Mouse (Mus musculus): ENCODE data around the gene Vsx2. TPM values are rescaled to one million over a fixed set of nuclear protein-coding genes. Genes with fewer than 3 reads are reported as not detected.

Gene Vsx2
- total and polyA plus RNA-seq, 2 experiments from 2014 or later: not detected

DNA sequence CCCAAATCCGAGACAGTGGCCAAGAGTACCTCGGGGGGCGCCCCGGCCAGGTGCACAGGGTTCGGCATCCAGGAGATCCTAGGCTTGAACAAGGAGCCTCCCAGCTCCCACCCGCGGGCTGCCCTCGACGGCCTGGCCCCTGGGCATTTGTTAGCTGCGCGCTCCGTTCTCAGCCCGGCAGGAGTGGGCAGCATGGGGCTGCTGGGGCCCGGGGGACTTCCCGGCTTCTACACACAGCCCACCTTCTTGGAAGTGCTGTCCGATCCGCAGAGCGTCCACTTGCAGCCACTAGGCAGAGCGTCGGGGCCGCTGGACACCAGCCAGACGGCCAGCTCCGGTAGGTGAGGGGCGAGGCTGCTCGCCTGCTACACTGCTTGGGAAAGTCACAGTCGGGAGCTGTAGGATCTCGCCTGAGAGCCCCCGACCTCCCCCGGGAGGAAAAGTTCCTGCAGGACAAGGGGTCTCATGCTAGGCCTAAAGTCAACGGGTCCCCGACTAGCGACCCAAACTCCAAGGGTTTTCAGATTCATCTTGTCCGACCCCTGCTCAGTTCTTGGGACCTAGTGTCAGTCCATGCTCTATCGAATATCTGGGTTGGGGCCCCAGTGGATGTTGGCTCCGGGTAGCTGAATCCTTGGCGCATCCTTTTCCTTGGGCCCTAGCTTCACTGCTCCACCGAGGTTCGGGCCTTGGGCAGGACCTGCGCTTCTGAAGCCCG, 573 bp downstream of the Vsx2 start:
- Histone ChIP-seq H3K9me3 (replicated peaks; ENCODE audit: control insufficient read depth, low read length) (no peaks in the 10 kb centered on the region), H3K4me3 (ENCODE audit: low read depth, low read length) (peak overlapping the region; percentile 20), H3K36me3 (replicated peaks; ENCODE audit: control insufficient read depth, insufficient read depth, low read length) (no peaks in the 10 kb centered on the region), H3K27ac (ENCODE audit: low read depth) (no peak overlapping the region), H3K27me3 (ENCODE audit: control insufficient read depth, insufficient read depth, low read length) (peaks cover 82% of the 10 kb centered on the region), H3K9ac (replicated peaks; ENCODE audit: low read depth, low read length) (no peak overlapping the region), H3K4me2 (ENCODE audit: low read depth, low read length) (peak overlapping the region; percentile 30; the same call in 1 of the 2 replicates), H3K4me1 (ENCODE audit: control insufficient read depth, insufficient read depth) (no peaks in the 10 kb centered on the region)
- ATAC-seq (ENCODE audit: insufficient read depth, low read depth): no peak
- DNase-seq (ENCODE audit: low spot score): no peak
- 2% methylated on average over 36 of the region's 40 CpGs for WGBS
- TF ChIP-seq EP300 (IDR thresholded peaks at IDR 0.05; ENCODE audit: low read depth): no peak
- no peak for TF ChIP-seq CTCF (IDR thresholded peaks at IDR 0.05; ENCODE audit: low read depth)

DNA sequence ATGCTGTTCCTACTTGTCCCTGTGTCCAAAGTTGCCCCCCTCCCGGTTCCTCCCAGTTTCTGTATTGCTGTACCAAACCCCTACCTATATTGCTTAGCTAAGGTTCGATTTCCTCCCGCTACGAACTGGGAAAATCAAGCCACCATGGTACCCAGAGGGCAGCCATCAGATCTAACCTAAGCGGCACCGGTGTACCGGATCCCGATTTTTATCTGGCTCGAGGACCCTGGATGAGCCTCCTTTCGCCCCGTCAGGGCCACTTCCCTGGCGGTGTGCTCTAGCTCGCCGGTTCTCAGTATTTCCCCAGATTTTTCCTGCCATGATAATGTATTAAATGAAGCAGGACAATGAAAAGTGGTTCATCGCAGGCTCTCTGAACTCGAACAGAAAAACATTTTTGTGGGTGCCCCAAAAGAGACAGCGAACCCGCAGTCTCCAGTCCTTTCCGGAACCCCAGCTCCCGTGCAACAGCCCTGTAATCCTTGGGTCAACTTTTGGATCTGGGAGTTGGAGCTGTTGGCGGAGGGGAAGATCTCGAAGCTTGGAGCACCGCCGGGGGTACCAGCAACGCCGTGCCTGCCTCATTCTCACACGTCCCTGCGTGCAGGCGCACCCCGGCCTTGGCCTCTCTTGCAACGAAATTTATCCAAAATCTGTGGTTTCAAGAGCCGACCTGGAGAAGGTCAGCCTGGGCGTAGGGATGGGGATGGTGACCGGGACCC, 1.3 kb downstream of the Vsx2 start:
- DNase-seq (ENCODE audit: low spot score) (no peak), ATAC-seq (ENCODE audit: insufficient read depth, low read depth) (no peak)
- Histone ChIP-seq H3K4me3 (ENCODE audit: low read depth, low read length) (peak overlapping the region; percentile 20; the same call in 1 of the 2 replicates), H3K36me3 (replicated peaks; ENCODE audit: control insufficient read depth, insufficient read depth, low read length) (no peaks in the 10 kb centered on the region), H3K4me1 (ENCODE audit: control insufficient read depth, insufficient read depth) (no peaks in the 10 kb centered on the region), H3K4me2 (ENCODE audit: low read depth, low read length) (no peak overlapping the region), H3K9me3 (replicated peaks; ENCODE audit: control insufficient read depth, low read length) (no peaks in the 10 kb centered on the region), H3K27ac (ENCODE audit: low read depth) (no peak overlapping the region), H3K27me3 (ENCODE audit: control insufficient read depth, insufficient read depth, low read length) (peaks cover 83% of the 10 kb centered on the region), H3K9ac (replicated peaks; ENCODE audit: low read depth, low read length) (no peak overlapping the region)
- WGBS: 3% methylated on average over 34 of the region's 34 CpGs
- TF ChIP-seq EP300 (IDR thresholded peaks at IDR 0.05; ENCODE audit: low read depth) (no peak), CTCF (IDR thresholded peaks at IDR 0.05; ENCODE audit: low read depth) (no peak)

DNA sequence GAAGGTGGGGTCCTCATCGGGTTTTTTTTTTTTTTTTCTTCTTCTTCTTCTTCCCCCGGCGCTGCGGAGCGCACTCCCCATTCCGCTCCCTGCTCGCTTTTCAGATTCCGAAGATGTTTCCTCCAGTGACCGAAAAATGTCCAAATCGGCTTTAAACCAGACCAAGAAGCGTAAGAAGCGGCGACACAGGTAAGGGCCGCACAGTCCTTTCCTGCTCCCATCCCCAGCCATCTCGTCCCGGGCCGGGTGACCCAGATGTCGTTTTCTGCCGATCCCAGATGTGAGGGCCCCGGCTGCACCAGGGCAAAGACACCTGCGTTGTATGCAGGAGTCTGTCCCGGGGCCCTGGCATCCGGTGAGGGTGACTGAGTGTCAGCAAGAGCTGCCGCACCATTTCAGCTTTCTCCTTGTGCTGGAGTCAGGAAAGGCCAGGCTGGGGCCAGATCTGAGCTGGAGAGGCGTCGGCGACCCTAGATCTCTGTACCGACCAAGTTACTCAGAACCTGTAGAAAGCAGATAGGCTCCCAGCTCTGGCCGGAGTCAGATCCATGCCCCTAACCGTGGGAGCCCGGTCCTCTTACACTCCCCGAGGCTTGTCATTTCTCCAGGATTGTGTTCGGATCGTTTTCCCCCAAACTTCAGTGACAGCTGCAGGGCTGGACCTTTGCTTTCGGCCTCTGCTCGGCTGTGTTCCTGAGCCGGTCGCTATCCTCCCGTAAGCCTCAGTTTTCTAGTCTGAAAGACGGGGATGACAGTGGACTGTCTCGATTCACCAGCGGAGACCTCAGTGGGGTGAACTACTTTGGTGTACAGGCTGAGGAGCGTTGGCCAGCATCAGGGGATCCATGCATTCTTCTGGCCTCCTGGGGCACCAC, 2.1 kb downstream of the Vsx2 start:
- DNase-seq (ENCODE audit: low spot score) (no peak), ATAC-seq (ENCODE audit: insufficient read depth, low read depth) (no peak)
- H3K4me3 ChIP-seq (ENCODE audit: low read depth, low read length): peak overlapping the region; percentile 20
- H3K9ac ChIP-seq (replicated peaks; ENCODE audit: low read depth, low read length): no peak overlapping the region
- H3K27ac ChIP-seq (ENCODE audit: low read depth): no peak overlapping the region
- H3K4me2 ChIP-seq (ENCODE audit: low read depth, low read length): no peak overlapping the region
- 3% methylated on average over 43 of the region's 43 CpGs for WGBS
- no peak for TF ChIP-seq CTCF (IDR thresholded peaks at IDR 0.05; ENCODE audit: low read depth)
- no peak for TF ChIP-seq EP300 (IDR thresholded peaks at IDR 0.05; ENCODE audit: low read depth)
- no peaks in the 10 kb centered on the region for H3K9me3 ChIP-seq (replicated peaks; ENCODE audit: control insufficient read depth, low read length)
- H3K27me3 ChIP-seq (ENCODE audit: control insufficient read depth, insufficient read depth, low read length): peaks cover 80% of the 10 kb centered on the region
- no peaks in the 10 kb centered on the region for H3K36me3 ChIP-seq (replicated peaks; ENCODE audit: control insufficient read depth, insufficient read depth, low read length)
- no peaks in the 10 kb centered on the region for H3K4me1 ChIP-seq (ENCODE audit: control insufficient read depth, insufficient read depth)

DNA sequence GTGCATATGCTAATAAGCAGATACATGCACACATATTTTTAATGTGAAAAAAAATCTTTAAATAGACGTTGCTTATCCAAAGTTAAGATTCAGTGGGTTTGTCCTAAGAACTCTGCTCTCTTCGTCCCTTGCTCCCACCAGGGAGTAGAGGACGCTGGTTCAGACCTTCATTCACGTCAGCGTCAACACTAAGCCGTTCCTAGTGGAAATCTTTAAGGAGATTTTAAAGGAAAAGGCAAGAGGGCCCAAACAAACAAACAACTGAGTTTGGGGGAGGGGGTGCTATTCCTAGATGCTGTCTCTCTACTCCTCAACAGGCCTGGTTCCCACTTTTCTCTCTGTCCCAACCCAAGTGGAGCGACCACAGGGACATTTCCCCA, 2.8 kb downstream of the Vsx2 start:
- 16% methylated on average over 7 of the region's 7 CpGs for WGBS
- DNase-seq (ENCODE audit: low spot score): no peak
- H3K4me2 ChIP-seq (ENCODE audit: low read depth, low read length): no peak overlapping the region

DNA sequence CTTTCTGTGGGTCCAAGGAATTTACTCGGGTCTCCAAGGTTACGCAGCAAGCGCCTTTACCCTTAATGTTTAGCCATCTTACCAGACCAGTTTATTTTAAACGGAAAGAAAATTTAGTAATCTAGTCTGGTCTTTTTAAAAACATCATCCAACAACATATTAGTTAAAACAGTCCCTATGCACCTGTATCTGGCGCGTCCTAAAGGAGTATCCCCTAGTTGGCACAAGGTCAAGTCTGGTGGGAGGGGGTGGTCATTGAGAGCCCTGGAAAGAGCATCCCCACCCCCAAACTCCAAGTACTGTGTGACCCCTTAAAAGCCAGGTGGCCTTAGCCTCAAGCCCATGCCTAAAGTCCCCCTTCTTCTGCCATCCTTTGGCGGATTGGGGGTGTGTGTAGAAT, 3.5 kb downstream of the Vsx2 start:
- 28% methylated on average over 7 of the region's 7 CpGs for WGBS
- no peak overlapping the region for H3K4me3 ChIP-seq (ENCODE audit: low read depth, low read length)
- ATAC-seq (ENCODE audit: insufficient read depth, low read depth): no peak

More for the DNA sequence above, 2.8 kb downstream of the Vsx2 start:
- TF ChIP-seq CTCF (IDR thresholded peaks at IDR 0.05; ENCODE audit: low read depth) (no peak), EP300 (IDR thresholded peaks at IDR 0.05; ENCODE audit: low read depth) (no peak)
- H3K9ac ChIP-seq (replicated peaks; ENCODE audit: low read depth, low read length): no peak overlapping the region
- H3K4me3 ChIP-seq (ENCODE audit: low read depth, low read length): no peak overlapping the region
- H3K9me3 ChIP-seq (replicated peaks; ENCODE audit: control insufficient read depth, low read length): no peaks in the 10 kb centered on the region
- H3K27me3 ChIP-seq (ENCODE audit: control insufficient read depth, insufficient read depth, low read length): peaks cover 81% of the 10 kb centered on the region
- H3K36me3 ChIP-seq (replicated peaks; ENCODE audit: control insufficient read depth, insufficient read depth, low read length): no peaks in the 10 kb centered on the region
- no peak overlapping the region for H3K27ac ChIP-seq (ENCODE audit: low read depth)
- no peaks in the 10 kb centered on the region for H3K4me1 ChIP-seq (ENCODE audit: control insufficient read depth, insufficient read depth)
- ATAC-seq (ENCODE audit: insufficient read depth, low read depth): no peak

More for the DNA sequence above, 3.5 kb downstream of the Vsx2 start:
- Histone ChIP-seq H3K27me3 (ENCODE audit: control insufficient read depth, insufficient read depth, low read length) (peaks cover 73% of the 10 kb centered on the region), H3K27ac (ENCODE audit: low read depth) (no peak overlapping the region), H3K4me2 (ENCODE audit: low read depth, low read length) (no peak overlapping the region), H3K9me3 (replicated peaks; ENCODE audit: control insufficient read depth, low read length) (no peaks in the 10 kb centered on the region), H3K4me1 (ENCODE audit: control insufficient read depth, insufficient read depth) (no peaks in the 10 kb centered on the region), H3K9ac (replicated peaks; ENCODE audit: low read depth, low read length) (no peak overlapping the region), H3K36me3 (replicated peaks; ENCODE audit: control insufficient read depth, insufficient read depth, low read length) (no peaks in the 10 kb centered on the region)
- DNase-seq (ENCODE audit: low spot score): no peak
- no peak for TF ChIP-seq EP300 (IDR thresholded peaks at IDR 0.05; ENCODE audit: low read depth)
- TF ChIP-seq CTCF (IDR thresholded peaks at IDR 0.05; ENCODE audit: low read depth): no peak
